Mouse (Mus musculus) neural tube, embryonic 12.5 days (tissue): ENCODE measurements around the gene C1galt1. TPM values are rescaled to one million over a fixed set of nuclear protein-coding genes. Genes with fewer than 3 reads are reported as not detected.

Source experiments
- ATAC-seq: fragments of 200-750 bp; cut with Nextera tagmentation; 2 replicates; pipeline ENCODE4 v1.8.0; 2017; ENCODE audit warnings: low read depth, mild to moderate bottlenecking, moderate TSS enrichment, moderate library complexity; ENCODE audit not compliant: low FRiP score
- H3K27ac ChIP-seq: fragments of 300-500 bp; sonication (generic); 2 replicates; pipeline ENCODE4 v1.5.1; 2016
- H3K27me3 ChIP-seq: fragments of 300-500 bp; sonication (generic); replicated peaks from 2 replicates; pipeline ENCODE4 v1.6.1; 2016; ENCODE audit warnings: mild to moderate bottlenecking
- H3K36me3 ChIP-seq: fragments of 300-500 bp; sonication (generic); 2 replicates; pipeline ENCODE4 v1.6.1; 2016; ENCODE audit warnings: mild to moderate bottlenecking
- H3K4me1 ChIP-seq: fragments of 300-500 bp; sonication (generic); 2 replicates; pipeline ENCODE4 v1.6.1; 2016
- H3K4me2 ChIP-seq: fragments of 300-500 bp; sonication (generic); replicated peaks from 2 replicates; pipeline ENCODE4 v1.6.1; 2016; ENCODE audit warnings: mild to moderate bottlenecking
- H3K4me3 ChIP-seq: fragments of 300-500 bp; sonication (generic); 2 replicates; pipeline ENCODE4 v1.5.1; 2016
- H3K9ac ChIP-seq: fragments of 300-500 bp; sonication (generic); 2 replicates; pipeline ENCODE4 v1.6.1; 2016; ENCODE audit warnings: mild to moderate bottlenecking
- H3K9me3 ChIP-seq: fragments of 300-500 bp; sonication (generic); 2 replicates; pipeline ENCODE4 v1.6.1; 2016; ENCODE audit warnings: mild to moderate bottlenecking
- WGBS: fragments of 180-500 bp; shearing (Covaris S2); methylation state at CpG from one replicate; pipeline ENCODE4 v1.1.7; 2016; 5-methylcytosine and 5-hydroxymethylcytosine counted together
- polyA plus RNA-seq: library from polyadenylated mRNA; unstranded; fragments of >200 nt; fragmentation: Nextera tagmentation; extraction: Ambion mirVana; gene quantifications from 2 replicates; pipeline ENCODE4 v1.2.1, GENCODE M21; 2016

The C1galt1 gene
- 2.7 and 2.8 TPM in 2 replicates for polyA plus RNA-seq

GRCm38 (mm10) chr6:7844802-7845679 is at the start of gene C1galt1:
C1galt1 (plus strand) TSS chr6:7844842.
- H3K4me3 ChIP-seq: peak within 1 kb of the TSS; percentile 79

GRCm38 (mm10) chr6:7799969-7800368 is 44.7 kb upstream of the C1galt1 start:
- no peak overlapping the region for H3K4me2 ChIP-seq

More at GRCm38 (mm10) chr6:7844802-7845679, at the start of gene C1galt1:
- under 1% methylated on average over 83 of the region's 93 CpGs for WGBS
- peak within 1 kb of the TSS; percentile 89 for H3K9ac ChIP-seq
- H3K9me3 ChIP-seq: no peaks in the 10 kb centered on the region
- ATAC-seq: peak; percentile 84
- H3K36me3 ChIP-seq: no peaks in the 10 kb centered on the region
- no peaks in the 10 kb centered on the region; the same call in 1 of the 2 replicates for H3K4me1 ChIP-seq
- H3K27me3 ChIP-seq: no peaks in the 10 kb centered on the region
- peak within 1 kb of the TSS; percentile 66 for H3K4me2 ChIP-seq
- peak within 1 kb of the TSS; percentile 77; the same call in 1 of the 2 replicates for H3K27ac ChIP-seq

GRCm38 (mm10) chr6:7803765-7804542 is 40.7 kb upstream of the C1galt1 start:
- no peaks in the 10 kb centered on the region for H3K4me1 ChIP-seq
- no peaks in the 10 kb centered on the region for H3K27me3 ChIP-seq
- H3K4me2 ChIP-seq: no peak overlapping the region
- ATAC-seq: no peak
- no peak overlapping the region for H3K27ac ChIP-seq
- H3K9ac ChIP-seq: no peak overlapping the region
- 93% methylated on average over 9 of the region's 9 CpGs for WGBS
- H3K9me3 ChIP-seq: no peaks in the 10 kb centered on the region
- no peak overlapping the region for H3K4me3 ChIP-seq
- no peaks in the 10 kb centered on the region for H3K36me3 ChIP-seq

More at GRCm38 (mm10) chr6:7799969-7800368, 44.7 kb upstream of the C1galt1 start:
- H3K9ac ChIP-seq: no peak overlapping the region
- no peak overlapping the region for H3K4me3 ChIP-seq
- H3K4me1 ChIP-seq: no peaks in the 10 kb centered on the region
- H3K27me3 ChIP-seq: no peaks in the 10 kb centered on the region
- H3K9me3 ChIP-seq: no peaks in the 10 kb centered on the region
- no peak overlapping the region for H3K27ac ChIP-seq
- H3K36me3 ChIP-seq: no peaks in the 10 kb centered on the region
- 82% methylated on average over 6 of the region's 6 CpGs for WGBS
- ATAC-seq: no peak

GRCm38 (mm10) chr6:7814146-7814545 is 30.5 kb upstream of the C1galt1 start:
- Histone ChIP-seq H3K27me3 (no peaks in the 10 kb centered on the region), H3K4me3 (no peak overlapping the region), H3K36me3 (no peaks in the 10 kb centered on the region), H3K4me2 (no peak overlapping the region), H3K4me1 (no peaks in the 10 kb centered on the region), H3K27ac (no peak overlapping the region), H3K9me3 (no peaks in the 10 kb centered on the region), H3K9ac (no peak overlapping the region)
- 62% methylated on average over 2 of the region's 2 CpGs for WGBS
- ATAC-seq: no peak

- no peak for ATAC-seq
- no peaks in the 10 kb centered on the region for H3K27me3 ChIP-seq
- no peaks in the 10 kb centered on the region for H3K36me3 ChIP-seq
- H3K4me2 ChIP-seq: no peak overlapping the region
- no peak overlapping the region for H3K27ac ChIP-seq
- H3K9ac ChIP-seq: no peak overlapping the region
- no peaks in the 10 kb centered on the region for H3K4me1 ChIP-seq
- no peaks in the 10 kb centered on the region for H3K9me3 ChIP-seq
- H3K4me3 ChIP-seq: no peak overlapping the region
- WGBS: 83% methylated on average over 5 of the region's 5 CpGs
Measured at GRCm38 (mm10) chr6:7816233-7816632, 28.4 kb upstream of the C1galt1 start.

- ATAC-seq: no peak
Measured at GRCm38 (mm10) chr6:7822688-7823087, 22.0 kb upstream of the C1galt1 start.

GRCm38 (mm10) chr6:7830793-7831192 is 13.8 kb upstream of the C1galt1 start:
- Histone ChIP-seq H3K4me2 (no peak overlapping the region), H3K4me1 (no peaks in the 10 kb centered on the region), H3K36me3 (no peaks in the 10 kb centered on the region), H3K9me3 (no peaks in the 10 kb centered on the region), H3K27ac (no peak overlapping the region), H3K9ac (no peak overlapping the region), H3K4me3 (no peak overlapping the region), H3K27me3 (no peaks in the 10 kb centered on the region)
- WGBS: 84% methylated on average over 8 of the region's 8 CpGs
- no peak for ATAC-seq

More at GRCm38 (mm10) chr6:7822688-7823087, 22.0 kb upstream of the C1galt1 start:
- Histone ChIP-seq H3K9me3 (no peaks in the 10 kb centered on the region), H3K4me1 (no peaks in the 10 kb centered on the region), H3K36me3 (no peaks in the 10 kb centered on the region), H3K9ac (no peak overlapping the region), H3K4me2 (no peak overlapping the region), H3K4me3 (no peak overlapping the region), H3K27me3 (no peaks in the 10 kb centered on the region), H3K27ac (no peak overlapping the region)
- WGBS: 45% methylated on average over 6 of the region's 6 CpGs

GRCm38 (mm10) chr6:7832564-7833175 is 12.0 kb upstream of the C1galt1 start:
- no peak overlapping the region for H3K9ac ChIP-seq
- H3K36me3 ChIP-seq: no peaks in the 10 kb centered on the region
- H3K9me3 ChIP-seq: no peaks in the 10 kb centered on the region
- 57% methylated on average over 6 of the region's 6 CpGs for WGBS
- H3K4me1 ChIP-seq: no peaks in the 10 kb centered on the region
- ATAC-seq: no peak
- H3K4me2 ChIP-seq: no peak overlapping the region
- H3K27me3 ChIP-seq: no peaks in the 10 kb centered on the region
- no peak overlapping the region for H3K27ac ChIP-seq
- no peak overlapping the region for H3K4me3 ChIP-seq

- Histone ChIP-seq H3K9ac (no peak overlapping the region), H3K27me3 (no peaks in the 10 kb centered on the region), H3K4me1 (no peaks in the 10 kb centered on the region; the same call in 1 of the 2 replicates), H3K27ac (no peak overlapping the region), H3K4me2 (peak overlapping the region; percentile 66), H3K9me3 (no peaks in the 10 kb centered on the region), H3K4me3 (peak overlapping the region; percentile 79), H3K36me3 (no peaks in the 10 kb centered on the region)
- WGBS: 66% methylated on average over 10 of the region's 10 CpGs
- no peak; the same call in 1 of the 2 replicates for ATAC-seq
Measured at GRCm38 (mm10) chr6:7843726-7844411, 773 bp upstream of the C1galt1 start.

GRCm38 (mm10) chr6:7844412-7844801 is 235 bp upstream of the C1galt1 start:
- Histone ChIP-seq H3K9ac (peak overlapping the region; percentile 89; the same call in 1 of the 2 replicates), H3K9me3 (no peaks in the 10 kb centered on the region), H3K4me2 (peak overlapping the region; percentile 66), H3K27ac (peak overlapping the region; percentile 77; the same call in 1 of the 2 replicates), H3K36me3 (no peaks in the 10 kb centered on the region), H3K4me3 (peak overlapping the region; percentile 79), H3K27me3 (no peaks in the 10 kb centered on the region), H3K4me1 (no peaks in the 10 kb centered on the region; the same call in 1 of the 2 replicates)
- WGBS: 1% methylated on average over 33 of the region's 33 CpGs
- ATAC-seq: peak; percentile 99

GRCm38 (mm10) chr6:7845680-7846017 is 1.0 kb downstream of the C1galt1 start:
- ATAC-seq: no peak
- Histone ChIP-seq H3K4me1 (no peaks in the 10 kb centered on the region; the same call in 1 of the 2 replicates), H3K36me3 (no peaks in the 10 kb centered on the region), H3K4me3 (no peak overlapping the region), H3K27me3 (no peaks in the 10 kb centered on the region), H3K4me2 (peak overlapping the region; percentile 66), H3K9me3 (no peaks in the 10 kb centered on the region), H3K27ac (no peak overlapping the region), H3K9ac (no peak overlapping the region)
- 28% methylated on average over 6 of the region's 6 CpGs for WGBS
